Mouse (Mus musculus): ENCODE data around the gene Acap2. TPM values are rescaled to one million over a fixed set of nuclear protein-coding genes. Genes with fewer than 3 reads are reported as not detected.

Gene Acap2
- polyA plus RNA-seq (2012; rRNA removed): 15.5 and 16.3 TPM in 2 replicates

DNA sequence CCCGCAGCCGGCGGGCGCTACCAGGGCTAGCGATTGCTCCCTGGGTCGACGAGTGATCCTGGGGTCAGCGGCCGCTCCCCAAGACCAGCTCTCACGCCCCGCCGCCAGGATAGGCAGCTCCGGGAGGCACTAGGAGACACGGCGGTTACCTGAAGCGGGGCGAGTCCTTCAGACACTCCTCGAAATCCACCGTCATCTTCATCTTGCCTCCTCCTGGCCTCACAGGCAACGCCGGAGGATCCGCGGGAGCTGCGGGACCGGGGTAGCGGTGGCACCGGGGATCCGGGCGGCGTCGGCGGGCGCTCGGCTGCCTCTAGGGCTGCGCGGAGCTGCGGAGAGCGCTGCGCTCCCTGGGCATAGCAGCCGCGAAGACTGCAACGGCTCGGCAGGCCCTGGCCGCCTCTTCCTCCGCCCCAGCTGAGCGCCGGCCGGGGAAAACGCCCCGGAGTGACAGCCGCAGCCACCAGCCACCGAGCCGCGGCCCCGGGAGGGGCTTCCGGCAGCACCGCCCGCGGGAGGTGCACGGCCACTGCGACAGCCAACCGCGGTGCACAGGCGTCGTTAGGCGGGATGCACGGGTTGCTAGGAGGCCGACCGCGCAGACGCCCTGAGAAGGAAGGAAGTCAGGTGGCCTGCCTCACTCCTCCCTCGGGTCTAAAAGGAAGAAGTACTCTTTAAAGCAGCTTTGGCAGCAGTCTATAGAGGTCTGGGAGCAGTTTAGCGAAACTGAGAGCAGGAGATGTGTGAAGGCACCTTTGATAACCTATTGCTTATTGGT, at the start of gene Acap2:
Gene Acap2, minus strand, starts transcription at position 456 of the 778 bp plus-strand sequence.

DNA sequence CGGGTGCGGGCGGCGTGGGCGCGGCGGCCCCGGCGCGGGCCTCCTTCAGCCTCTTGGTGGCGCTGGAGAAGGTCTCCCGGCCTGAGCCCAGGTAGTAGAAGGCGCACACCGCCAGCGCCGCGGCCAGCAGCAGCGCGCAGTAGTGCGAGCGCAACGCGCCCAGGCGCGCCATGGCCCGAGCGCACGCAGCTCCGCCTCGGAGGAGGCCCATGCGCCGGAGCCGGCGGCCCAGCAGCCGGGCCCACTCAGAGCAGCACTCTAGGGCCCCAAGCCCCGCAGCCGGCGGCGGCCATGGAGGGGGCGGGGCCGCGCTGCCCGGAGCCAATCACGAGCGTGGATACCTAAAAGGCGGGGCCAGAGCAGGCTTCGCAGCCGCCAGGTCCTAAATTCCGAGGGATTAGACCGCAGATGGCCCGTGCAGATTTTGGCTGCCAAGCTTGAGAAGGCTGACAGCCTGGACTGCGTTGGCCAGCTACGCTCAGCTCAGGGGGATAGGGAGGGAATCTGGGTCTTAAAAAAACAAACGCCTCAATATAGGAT, 119.8 kb downstream of the Acap2 start, which contains the start of gene Xxylt1:
Gene Xxylt1, minus strand, starts transcription at position 308 of the 540 bp plus-strand sequence.

Other genes starting within 250 kb of the Acap2 start
- gene Xxylt1, start 119.8 kb downstream of the Acap2 start, polyA plus RNA-seq (2012; rRNA removed): 30.9 and 36.7 TPM in 2 replicates
- gene Ppp1r2, start 74.0 kb upstream of the Acap2 start, polyA plus RNA-seq (2012; rRNA removed): 51.3 and 95.0 TPM in 2 replicates
- 0.68 and 0.85 TPM in 2 replicates for gene Apod, start 113.6 kb upstream of the Acap2 start, polyA plus RNA-seq (2012; rRNA removed)
- 10.7 and 11.8 TPM in 2 replicates for gene Bdh1, start 221.0 kb upstream of the Acap2 start, polyA plus RNA-seq (2012; rRNA removed)

Data from ovary, adult 2 months (tissue).